Mouse (Mus musculus): ENCODE results near the gene Ncam2.

- TF ChIP-seq CTCF (IDR thresholded peaks at IDR 0.05; ENCODE audit: low read depth) (no peak), EP300 (IDR thresholded peaks at IDR 0.05; ENCODE audit: low read depth) (no peak)
Observed at GRCm38 (mm10) chr16:81284241-81284640, 83.7 kb downstream of the Ncam2 start.
